Mouse (Mus musculus): Measurements from ENCODE around the gene Eif4e3. TPM values are rescaled to one million over a fixed set of nuclear protein-coding genes. Genes with fewer than 3 reads are reported as not detected.

Eif4e3 gene
- polyA plus RNA-seq (2016; fragmentation: Nextera tagmentation; extraction: Ambion mirVana): 19.8 and 20.4 TPM in 2 replicates

DNA sequence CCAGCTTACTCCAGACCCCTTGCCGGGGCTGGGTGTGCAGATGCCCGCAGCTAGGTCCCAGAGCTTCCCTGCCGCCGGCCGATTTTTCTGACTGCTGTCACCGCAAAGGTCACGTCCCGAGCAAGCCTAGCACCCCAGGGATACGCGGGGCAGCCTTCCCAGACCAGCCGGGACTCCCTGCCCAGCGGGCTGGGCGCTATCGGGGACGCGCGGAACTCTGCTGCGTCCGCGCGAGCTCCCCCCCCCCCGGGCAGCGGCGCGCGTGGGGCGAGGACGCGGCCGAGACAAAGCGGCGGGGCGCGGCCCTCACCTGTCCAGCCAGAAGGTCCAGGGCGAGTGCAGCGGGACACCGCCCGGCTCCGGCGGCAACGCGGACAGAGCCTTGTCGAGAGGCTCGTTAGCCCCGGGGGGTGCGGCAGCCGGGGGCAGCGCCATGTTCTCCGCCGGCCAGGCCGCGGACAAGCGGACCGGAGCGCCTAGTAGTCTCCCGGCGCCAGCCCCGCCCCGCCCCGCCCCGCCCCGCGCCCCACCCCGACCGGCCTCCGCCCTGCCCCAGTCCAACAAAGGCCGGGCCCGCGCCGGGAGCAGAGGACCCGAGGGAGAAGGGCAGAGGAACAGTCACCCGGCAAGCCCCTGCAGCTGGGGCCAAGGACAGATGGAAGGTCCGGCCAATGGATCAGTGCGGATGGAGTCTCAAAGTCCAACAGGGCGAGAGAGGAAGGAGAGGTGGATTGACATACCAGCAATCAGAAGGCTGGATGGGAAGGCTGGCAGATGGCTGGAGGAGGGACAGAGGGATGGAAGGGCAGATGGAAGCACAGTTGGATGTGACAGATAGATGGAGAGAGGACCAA, at the start of gene Eif4e3, which contains the start of gene Gm20696:
Gene Eif4e3, minus strand, starts transcription at position 454 of the 854 bp plus-strand sequence.
Gene Gm20696, minus strand, starts transcription at position 480 of the 854 bp plus-strand sequence.
- under 1% methylated on average over 59 of the region's 75 CpGs for WGBS
- ATAC-seq (ENCODE audit: insufficient number of reproducible peaks, insufficient read depth, low FRiP score, low TSS enrichment, low read depth): peak; percentile 57; the same call in 1 of the 2 replicates
- peaks cover 26% of the 10 kb centered on the region for H3K4me1 ChIP-seq (replicated peaks)

GRCm38 (mm10) chr6:99715913-99716312, 49.3 kb upstream of the Eif4e3 start:
- H3K9ac ChIP-seq (replicated peaks): no peak overlapping the region
- H3K27me3 ChIP-seq: peaks cover 17% of the 10 kb centered on the region
- no peak overlapping the region for H3K4me3 ChIP-seq (replicated peaks)
- H3K4me2 ChIP-seq: no peak overlapping the region
- H3K9me3 ChIP-seq: no peaks in the 10 kb centered on the region
- no peaks in the 10 kb centered on the region for H3K36me3 ChIP-seq
- 70% methylated on average over 6 of the region's 6 CpGs for WGBS
- H3K4me1 ChIP-seq (replicated peaks): no peaks in the 10 kb centered on the region
- no peak overlapping the region for H3K27ac ChIP-seq
- no peak for ATAC-seq (ENCODE audit: insufficient number of reproducible peaks, insufficient read depth, low FRiP score, low TSS enrichment, low read depth)

More for the DNA sequence above, at the start of gene Eif4e3, which contains the start of gene Gm20696:
- Histone ChIP-seq H3K27me3 (0 out of 2 replicates have a peak, but pooled peaks cover 6% of the 10 kb centered on the region), H3K4me2 (peak within 1 kb of the TSS; percentile 88), H3K36me3 (no peaks in the 10 kb centered on the region), H3K9me3 (no peaks in the 10 kb centered on the region), H3K27ac (peak within 1 kb of the TSS; percentile 73), H3K9ac (replicated peaks) (peak within 1 kb of the TSS; percentile 89), H3K4me3 (replicated peaks) (peak within 1 kb of the TSS; percentile 85)

- Histone ChIP-seq H3K9ac (replicated peaks) (no peak overlapping the region), H3K27ac (no peak overlapping the region)
- ATAC-seq (ENCODE audit: insufficient number of reproducible peaks, insufficient read depth, low FRiP score, low TSS enrichment, low read depth): no peak
These were observed 48.6 kb upstream of the Eif4e3 start for GRCm38 (mm10) chr6:99715191-99715590.

DNA sequence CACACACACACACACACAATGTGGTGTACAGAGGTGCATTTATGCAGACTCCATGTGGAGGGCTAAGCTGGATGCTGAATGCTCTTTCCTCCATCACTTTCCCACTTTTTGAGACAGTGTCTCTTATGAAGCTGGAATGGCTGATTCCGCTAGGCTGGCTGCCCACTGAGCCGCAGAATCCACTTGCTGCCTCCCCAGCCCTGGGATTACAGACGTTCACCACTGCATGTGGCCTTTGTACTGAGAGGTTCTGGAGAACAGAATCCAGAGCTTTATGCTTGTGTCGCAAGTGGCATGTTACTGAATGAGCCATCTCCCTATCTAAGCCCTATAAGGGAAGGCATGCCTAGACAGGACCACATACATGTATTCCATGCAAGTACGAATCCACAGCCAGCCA, 46.7 kb upstream of the Eif4e3 start:
- H3K4me1 ChIP-seq (replicated peaks): no peaks in the 10 kb centered on the region
- H3K4me3 ChIP-seq (replicated peaks): no peak overlapping the region
- peaks cover 14% of the 10 kb centered on the region for H3K27me3 ChIP-seq
- 84% methylated on average over 5 of the region's 5 CpGs for WGBS
- no peak overlapping the region for H3K4me2 ChIP-seq
- H3K36me3 ChIP-seq: no peaks in the 10 kb centered on the region
- no peak overlapping the region for H3K27ac ChIP-seq
- H3K9ac ChIP-seq (replicated peaks): no peak overlapping the region
- no peak for ATAC-seq (ENCODE audit: insufficient number of reproducible peaks, insufficient read depth, low FRiP score, low TSS enrichment, low read depth)
- H3K9me3 ChIP-seq: no peaks in the 10 kb centered on the region

More at GRCm38 (mm10) chr6:99715191-99715590, 48.6 kb upstream of the Eif4e3 start:
- Histone ChIP-seq H3K4me2 (no peak overlapping the region), H3K9me3 (no peaks in the 10 kb centered on the region), H3K4me1 (replicated peaks) (no peaks in the 10 kb centered on the region), H3K36me3 (no peaks in the 10 kb centered on the region), H3K27me3 (peaks cover 17% of the 10 kb centered on the region), H3K4me3 (replicated peaks) (no peak overlapping the region)
- 50% methylated on average over 6 of the region's 6 CpGs for WGBS

GRCm38 (mm10) chr6:99711576-99712101, 45.1 kb upstream of the Eif4e3 start:
- H3K27ac ChIP-seq: no peak overlapping the region
- 56% methylated on average over 11 of the region's 11 CpGs for WGBS
- no peaks in the 10 kb centered on the region for H3K36me3 ChIP-seq
- ATAC-seq (ENCODE audit: insufficient number of reproducible peaks, insufficient read depth, low FRiP score, low TSS enrichment, low read depth): no peak
- H3K27me3 ChIP-seq: peaks cover 13% of the 10 kb centered on the region
- H3K9ac ChIP-seq (replicated peaks): no peak overlapping the region
- H3K9me3 ChIP-seq: no peaks in the 10 kb centered on the region
- H3K4me1 ChIP-seq (replicated peaks): no peaks in the 10 kb centered on the region
- H3K4me2 ChIP-seq: no peak overlapping the region
- H3K4me3 ChIP-seq (replicated peaks): no peak overlapping the region

GRCm38 (mm10) chr6:99700484-99700883, 33.9 kb upstream of the Eif4e3 start:
- Histone ChIP-seq H3K4me3 (replicated peaks) (no peak overlapping the region), H3K9me3 (no peaks in the 10 kb centered on the region), H3K27ac (no peak overlapping the region), H3K4me1 (replicated peaks) (peaks cover 9% of the 10 kb centered on the region; the same call in 1 of the 2 replicates), H3K4me2 (no peak overlapping the region), H3K9ac (replicated peaks) (no peak overlapping the region), H3K27me3 (peaks cover 37% of the 10 kb centered on the region), H3K36me3 (no peaks in the 10 kb centered on the region)
- 41% methylated on average over 3 of the region's 3 CpGs for WGBS
- no peak for ATAC-seq (ENCODE audit: insufficient number of reproducible peaks, insufficient read depth, low FRiP score, low TSS enrichment, low read depth)

- Histone ChIP-seq H3K9me3 (no peaks in the 10 kb centered on the region), H3K4me2 (peak overlapping the region; percentile 94), H3K4me3 (replicated peaks) (peak overlapping the region; percentile 85), H3K36me3 (no peaks in the 10 kb centered on the region), H3K4me1 (replicated peaks) (peaks cover 14% of the 10 kb centered on the region), H3K27me3 (peaks cover 86% of the 10 kb centered on the region), H3K27ac (peak overlapping the region; percentile 53; the same call in 1 of the 2 replicates), H3K9ac (replicated peaks) (peak overlapping the region; percentile 90)
- WGBS: 1% methylated on average over 109 of the region's 110 CpGs
- ATAC-seq (ENCODE audit: insufficient number of reproducible peaks, insufficient read depth, low FRiP score, low TSS enrichment, low read depth): no peak
These were observed 26.6 kb upstream of the Eif4e3 start for GRCm38 (mm10) chr6:99692916-99693841.

DNA sequence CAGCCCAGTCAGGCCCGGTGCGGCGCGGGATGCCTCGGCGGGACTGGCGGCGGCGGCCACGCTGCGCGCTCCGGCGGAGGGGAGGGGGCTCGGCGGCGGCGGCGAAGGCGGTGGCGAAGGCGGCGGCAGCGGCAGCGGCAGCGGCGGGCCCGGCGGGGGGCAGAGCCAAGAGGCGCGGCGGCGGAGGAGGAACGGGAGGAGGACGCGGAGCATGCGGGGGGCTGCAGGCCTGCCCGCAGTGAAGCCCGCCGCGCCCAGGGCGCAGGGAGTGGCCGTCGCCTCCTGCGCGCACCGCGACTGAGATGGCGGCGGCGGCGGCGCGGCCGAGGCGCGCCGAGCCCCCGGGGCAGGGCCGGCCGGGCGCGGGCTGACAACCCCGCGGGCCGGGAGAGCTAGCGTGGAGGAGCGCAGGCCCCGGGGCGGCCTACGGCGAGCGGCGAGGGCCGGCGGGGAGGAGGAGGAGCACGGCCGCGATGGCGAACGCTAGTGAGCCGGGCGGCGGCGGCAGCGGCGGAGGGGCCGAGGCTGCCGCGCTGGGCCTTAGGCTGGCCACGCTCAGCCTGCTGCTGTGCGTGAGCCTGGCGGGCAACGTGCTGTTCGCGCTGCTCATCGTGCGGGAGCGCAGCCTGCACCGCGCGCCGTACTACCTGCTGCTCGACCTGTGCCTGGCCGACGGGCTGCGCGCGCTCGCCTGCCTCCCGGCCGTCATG, 25.8 kb upstream of the Eif4e3 start, which contains the start of gene Gpr27:
Gene Gpr27, plus strand, starts transcription at position 474 of the 710 bp plus-strand sequence.
- no peaks in the 10 kb centered on the region for H3K9me3 ChIP-seq
- H3K4me1 ChIP-seq (replicated peaks): peaks cover 17% of the 10 kb centered on the region
- H3K4me3 ChIP-seq (replicated peaks): peak within 1 kb of the TSS; percentile 85
- peaks cover 78% of the 10 kb centered on the region for H3K27me3 ChIP-seq
- WGBS: under 1% methylated on average over 97 of the region's 112 CpGs
- peak; percentile 70; the same call in 1 of the 2 replicates for ATAC-seq (ENCODE audit: insufficient number of reproducible peaks, insufficient read depth, low FRiP score, low TSS enrichment, low read depth)
- H3K36me3 ChIP-seq: no peaks in the 10 kb centered on the region
- peak within 1 kb of the TSS; percentile 90 for H3K9ac ChIP-seq (replicated peaks)
- peak within 1 kb of the TSS; percentile 53; the same call in 1 of the 2 replicates for H3K27ac ChIP-seq
- peak within 1 kb of the TSS; percentile 94 for H3K4me2 ChIP-seq

DNA sequence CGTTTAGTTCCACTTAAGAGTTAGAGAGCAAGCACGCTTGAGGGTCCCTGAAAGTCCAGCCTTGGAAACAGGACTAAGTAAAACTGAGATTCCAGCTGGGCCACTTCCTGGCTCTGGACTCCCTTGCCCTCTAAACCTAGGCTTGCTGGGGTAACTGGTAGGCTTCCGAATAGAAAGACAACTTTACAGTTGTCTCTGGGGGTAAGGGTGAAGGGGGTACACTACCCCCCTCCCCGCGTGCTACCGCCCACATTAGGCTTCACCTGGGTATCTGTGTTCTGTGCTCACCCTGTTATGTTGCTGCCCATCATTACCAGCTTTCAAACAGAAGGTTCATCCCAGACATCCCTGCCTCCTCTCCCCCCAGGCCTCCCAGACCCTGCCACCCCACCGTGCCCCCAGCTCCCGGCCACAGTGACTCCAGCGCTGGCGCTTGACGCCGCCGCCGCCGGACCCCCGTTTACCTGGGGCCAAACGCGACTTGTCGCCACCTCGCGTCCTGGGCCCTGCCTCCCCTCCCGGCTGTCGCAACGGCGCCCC, 25.2 kb upstream of the Eif4e3 start:
- no peak for ATAC-seq (ENCODE audit: insufficient number of reproducible peaks, insufficient read depth, low FRiP score, low TSS enrichment, low read depth)
- Histone ChIP-seq H3K36me3 (no peaks in the 10 kb centered on the region), H3K9ac (replicated peaks) (peak overlapping the region; percentile 90), H3K4me2 (peak overlapping the region; percentile 94), H3K4me3 (replicated peaks) (peak overlapping the region; percentile 85), H3K4me1 (replicated peaks) (peaks cover 17% of the 10 kb centered on the region), H3K27me3 (peaks cover 72% of the 10 kb centered on the region), H3K9me3 (no peaks in the 10 kb centered on the region), H3K27ac (no peak overlapping the region)
- WGBS: 8% methylated on average over 25 of the region's 25 CpGs

DNA sequence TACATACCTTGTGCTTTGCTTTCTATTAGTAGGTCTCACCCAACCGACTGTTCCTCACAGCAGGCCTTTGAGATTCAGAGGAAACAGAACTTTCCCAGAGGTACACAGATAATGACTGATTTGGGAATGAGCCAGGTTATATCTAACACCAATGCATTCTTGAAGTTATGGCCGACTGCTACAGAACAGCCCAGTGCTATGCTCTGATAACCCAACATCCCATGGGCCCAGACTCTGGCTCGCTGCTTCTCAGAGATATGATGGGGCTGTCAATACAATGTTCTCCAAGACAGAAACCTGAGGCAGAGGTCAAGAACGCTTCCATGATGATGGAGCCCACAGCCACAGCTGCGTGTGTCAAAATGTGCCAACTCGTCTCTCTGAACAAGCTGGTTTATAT, 21.9 kb upstream of the Eif4e3 start:
- Histone ChIP-seq H3K27me3 (peaks cover 40% of the 10 kb centered on the region), H3K9me3 (peaks cover 7% of the 10 kb centered on the region), H3K4me3 (replicated peaks) (no peak overlapping the region), H3K27ac (no peak overlapping the region), H3K36me3 (no peaks in the 10 kb centered on the region), H3K4me2 (no peak overlapping the region), H3K9ac (replicated peaks) (no peak overlapping the region), H3K4me1 (replicated peaks) (peaks cover 14% of the 10 kb centered on the region)
- 86% methylated on average over 6 of the region's 6 CpGs for WGBS
- no peak for ATAC-seq (ENCODE audit: insufficient number of reproducible peaks, insufficient read depth, low FRiP score, low TSS enrichment, low read depth)
